Mouse (Mus musculus) right cerebral cortex, postnatal 10 days (tissue): ENCODE data around the gene Grip1.

Source experiments
- DNase-seq, 2 experiments: peaks; one replicate each; pipeline ENCODE4 v3.0.0; 2021; ENCODE audit warnings: low spot score in 2 of 2

Gene Grip1

GRCm38 (mm10) chr10:119663586-119663985 lies 210.0 kb downstream of the Grip1 start:
- no peak for DNase-seq

- no peak for DNase-seq
Measured at GRCm38 (mm10) chr10:119666386-119666785, 212.8 kb downstream of the Grip1 start.

GRCm38 (mm10) chr10:119670456-119670855 lies 216.8 kb downstream of the Grip1 start:
- DNase-seq = no peak

- DNase-seq = peak; percentile 51 to 52
Measured at GRCm38 (mm10) chr10:119684377-119684826, 230.8 kb downstream of the Grip1 start.

- DNase-seq = peak; percentile 60 to 70
Measured at GRCm38 (mm10) chr10:119691358-119692083, 237.9 kb downstream of the Grip1 start.

- DNase-seq = peak; percentile 44 to 47
Measured at GRCm38 (mm10) chr10:119692284-119692890, 238.8 kb downstream of the Grip1 start.

GRCm38 (mm10) chr10:119693400-119693799 lies 239.8 kb downstream of the Grip1 start:
- DNase-seq = no peak

- no peak for DNase-seq
Measured at GRCm38 (mm10) chr10:119697257-119697798, 243.7 kb downstream of the Grip1 start.

- no peak for DNase-seq
Measured at GRCm38 (mm10) chr10:119705348-119705747, 251.7 kb downstream of the Grip1 start.

GRCm38 (mm10) chr10:119706281-119706680 lies 252.7 kb downstream of the Grip1 start:
- no peak for DNase-seq

GRCm38 (mm10) chr10:119706983-119707382 lies 253.4 kb downstream of the Grip1 start:
- no peak for DNase-seq

GRCm38 (mm10) chr10:119721887-119722286 lies 268.3 kb downstream of the Grip1 start:
- no peak for DNase-seq

GRCm38 (mm10) chr10:119722471-119722870 lies 268.8 kb downstream of the Grip1 start:
- DNase-seq = no peak

- DNase-seq = no peak
Measured at GRCm38 (mm10) chr10:119723671-119724070, 270.0 kb downstream of the Grip1 start.

- DNase-seq = no peak
Measured at GRCm38 (mm10) chr10:119725363-119725762, 271.7 kb downstream of the Grip1 start.

GRCm38 (mm10) chr10:119725966-119726365 lies 272.3 kb downstream of the Grip1 start:
- DNase-seq = no peak

GRCm38 (mm10) chr10:119726921-119727320 lies 273.3 kb downstream of the Grip1 start:
- no peak for DNase-seq

GRCm38 (mm10) chr10:119730206-119730605 lies 276.6 kb downstream of the Grip1 start:
- no peak for DNase-seq

GRCm38 (mm10) chr10:119735011-119735992 lies 281.7 kb downstream of the Grip1 start:
- DNase-seq = peak in 1 of 2 experiments; percentile 34

GRCm38 (mm10) chr10:119739466-119739865 lies 285.8 kb downstream of the Grip1 start:
- no peak for DNase-seq

- DNase-seq = no peak
Measured at GRCm38 (mm10) chr10:119742722-119743121, 289.1 kb downstream of the Grip1 start.

GRCm38 (mm10) chr10:119752361-119752798 lies 298.8 kb downstream of the Grip1 start:
- no peak for DNase-seq
